Mouse (Mus musculus) thymus, postnatal 10 days (tissue): ENCODE data around the gene Pts.

Experiments used
- DNase-seq, 2 experiments: peaks; one replicate each; pipeline ENCODE4 v3.0.0; 2021; ENCODE audit warnings: low spot score in 2 of 2

Pts gene

DNA sequence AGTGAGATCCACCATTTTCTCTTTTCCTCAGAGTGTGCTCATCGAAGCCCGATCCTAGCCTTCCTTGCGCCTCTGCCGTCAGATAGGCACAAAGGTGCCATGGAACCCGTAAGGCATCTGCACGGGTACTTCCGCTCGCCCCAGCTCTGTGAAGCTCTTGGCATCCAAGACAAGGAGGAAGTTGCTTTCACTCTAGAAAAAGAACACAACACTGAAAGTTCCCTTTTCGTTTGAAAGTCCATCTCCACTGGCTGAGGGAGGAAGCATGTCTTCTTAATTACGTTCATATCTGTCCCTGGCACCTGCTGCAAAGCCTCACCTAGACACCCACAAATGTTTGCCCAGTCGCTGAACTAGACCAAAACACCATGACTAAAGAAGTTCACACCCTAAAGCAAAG lies 4.8 kb upstream of the Pts start:
- DNase-seq: peak; percentile 50 to 53

DNA sequence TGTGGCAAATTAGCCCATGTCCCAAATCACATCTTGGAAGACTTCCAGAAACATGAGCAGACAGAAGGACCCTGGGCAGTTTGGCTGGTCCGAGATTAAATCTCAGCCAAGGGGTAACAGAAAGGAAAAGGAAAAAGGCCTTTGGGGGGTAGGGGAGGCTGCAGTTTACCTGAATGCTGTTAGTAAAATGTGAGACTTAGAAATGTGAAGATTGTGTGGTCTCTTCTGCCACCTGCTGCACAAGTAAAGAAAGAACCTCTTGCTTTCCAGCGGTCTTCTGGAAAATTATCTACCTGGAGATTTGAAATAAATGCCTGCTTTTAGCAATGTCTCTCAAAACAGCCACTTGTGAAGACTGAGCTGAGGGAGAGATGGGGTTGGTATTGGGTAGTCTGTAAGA lies 2.4 kb upstream of the Pts start:
- peak in 1 of 2 experiments; percentile 45 for DNase-seq

DNA sequence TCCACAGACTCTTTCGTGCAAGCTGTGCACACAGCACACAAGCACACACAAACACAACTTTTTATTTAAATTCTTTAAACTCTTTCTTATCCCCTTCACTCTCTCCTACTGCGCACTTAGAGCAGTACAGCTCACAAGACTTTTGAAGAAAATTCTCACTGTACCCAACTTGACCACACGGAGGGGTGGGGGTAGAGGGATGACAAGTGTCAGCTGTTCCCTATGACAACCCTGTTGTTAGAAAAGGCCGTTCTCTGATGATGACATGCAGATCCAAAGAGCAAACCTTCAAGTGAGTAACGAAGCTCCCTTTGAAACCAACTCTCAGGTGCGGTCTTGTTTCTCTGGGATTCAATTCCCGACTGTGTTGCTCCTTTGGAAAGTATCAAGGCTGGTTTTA lies 664 bp downstream of the Pts start:
- DNase-seq: peak in 1 of 2 experiments; percentile 25

DNA sequence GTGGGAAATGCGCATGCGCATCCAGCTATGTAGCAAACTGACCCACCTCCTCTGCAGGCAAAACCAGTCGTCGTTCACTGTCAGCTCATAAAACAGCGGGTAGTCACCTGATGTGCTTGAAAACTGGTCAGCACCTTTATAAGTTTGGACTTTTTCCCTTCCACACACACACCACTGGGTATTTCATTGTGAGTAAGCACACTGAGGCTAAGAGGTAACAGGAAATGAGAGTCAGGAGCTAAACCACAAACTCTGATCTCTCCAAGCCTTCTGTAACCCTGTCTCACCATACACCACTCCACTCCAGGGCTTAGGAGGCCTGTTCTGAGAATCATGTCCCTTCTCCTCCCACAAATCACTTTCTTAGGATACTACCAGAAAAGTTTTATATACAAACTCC lies 2.9 kb downstream of the Pts start:
- no peak for DNase-seq

DNA sequence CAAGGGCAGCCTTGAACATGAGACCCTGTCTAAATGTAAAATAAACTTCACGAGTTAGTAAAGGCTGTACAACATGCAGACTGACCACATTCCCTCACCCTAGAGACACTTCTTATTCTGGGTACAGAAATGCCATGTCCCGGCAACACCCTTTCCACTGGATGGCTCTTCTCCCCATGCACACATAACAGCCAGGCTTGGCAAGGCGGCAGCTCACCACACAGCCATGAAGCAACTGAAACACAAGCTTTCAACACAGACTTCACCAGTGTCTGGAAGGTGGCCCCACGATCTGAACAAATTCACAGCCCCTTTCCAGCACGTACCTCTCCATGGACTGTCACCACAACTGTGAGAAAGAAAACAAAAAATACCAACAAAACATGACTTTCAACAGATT lies 3.6 kb downstream of the Pts start:
- no peak for DNase-seq

DNA sequence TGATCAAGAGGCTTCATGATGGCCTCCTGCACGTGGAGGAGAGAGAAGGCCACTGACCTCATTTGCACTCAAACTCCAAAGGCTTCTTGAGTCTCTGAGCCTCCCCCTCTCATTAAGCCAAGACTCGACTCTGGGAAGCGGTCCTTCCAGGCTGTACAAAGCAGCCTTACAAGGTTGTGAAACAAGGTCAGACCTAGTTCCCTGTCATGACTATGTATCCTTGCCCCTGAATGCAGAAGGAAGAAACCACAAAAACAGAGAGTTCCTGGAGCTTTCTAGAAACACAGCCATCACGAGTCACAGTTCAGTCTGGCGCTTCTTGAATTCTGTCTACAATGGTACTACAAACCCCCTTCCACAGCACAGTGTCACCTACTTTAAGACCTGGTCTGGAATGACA lies 6.0 kb downstream of the Pts start:
- DNase-seq: no peak

DNA sequence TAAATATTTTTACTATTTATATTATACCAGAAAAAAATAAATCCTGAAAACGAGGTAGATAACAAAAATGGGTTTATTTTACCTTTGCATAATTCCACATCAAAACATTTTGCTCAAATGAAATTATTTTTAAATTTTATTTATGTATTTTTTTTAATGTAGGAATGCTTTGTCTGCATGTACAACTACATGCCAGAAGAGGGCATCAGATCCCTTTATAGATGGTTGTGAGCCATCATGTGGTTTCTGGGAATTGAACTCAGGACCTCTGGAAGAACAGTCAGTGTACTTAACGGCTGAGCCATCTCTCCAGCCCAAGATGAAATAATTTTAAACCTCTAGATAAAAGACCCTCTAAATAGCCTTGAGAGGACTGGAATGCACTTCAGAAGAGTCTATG lies 7.0 kb downstream of the Pts start:
- no peak for DNase-seq

DNA sequence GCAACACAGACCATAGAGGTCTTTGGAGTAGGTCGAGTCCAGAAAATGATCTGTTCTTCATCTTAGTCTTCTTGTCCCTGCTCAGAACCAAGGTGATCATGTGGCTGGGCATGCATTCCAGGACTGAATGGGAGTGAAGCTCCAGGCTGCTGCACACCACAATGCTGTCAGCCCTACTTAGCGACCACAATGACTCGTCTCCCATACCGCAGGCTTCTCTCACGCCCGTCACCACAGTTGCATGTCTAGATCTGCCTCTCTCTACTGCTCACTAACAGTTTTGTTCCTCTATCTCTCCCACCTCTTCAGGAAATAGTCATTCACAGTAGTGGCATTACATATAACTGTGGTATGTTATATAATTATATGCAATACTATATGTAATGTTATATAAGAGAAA lies 7.8 kb downstream of the Pts start:
- DNase-seq: no peak

DNA sequence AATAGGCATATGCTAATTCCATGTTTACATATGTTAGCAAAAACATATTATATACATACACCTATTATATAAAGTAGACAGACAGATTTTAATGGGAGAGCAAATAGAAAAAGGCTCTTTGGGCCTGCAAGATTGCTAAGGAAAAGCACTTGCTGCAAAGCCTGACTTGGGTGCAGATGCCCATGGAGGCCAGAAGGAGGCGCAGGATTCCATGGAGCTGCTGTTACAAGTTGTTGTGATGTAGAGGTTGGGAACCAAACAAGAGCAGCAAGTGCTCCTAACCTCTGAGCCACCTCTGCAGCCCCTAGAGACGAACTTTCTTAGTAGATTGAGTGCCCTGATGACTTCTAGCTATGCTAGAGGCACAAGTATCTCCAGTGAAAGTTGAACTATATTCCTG lies 9.7 kb downstream of the Pts start:
- DNase-seq: peak in 1 of 2 experiments; percentile 31

DNA sequence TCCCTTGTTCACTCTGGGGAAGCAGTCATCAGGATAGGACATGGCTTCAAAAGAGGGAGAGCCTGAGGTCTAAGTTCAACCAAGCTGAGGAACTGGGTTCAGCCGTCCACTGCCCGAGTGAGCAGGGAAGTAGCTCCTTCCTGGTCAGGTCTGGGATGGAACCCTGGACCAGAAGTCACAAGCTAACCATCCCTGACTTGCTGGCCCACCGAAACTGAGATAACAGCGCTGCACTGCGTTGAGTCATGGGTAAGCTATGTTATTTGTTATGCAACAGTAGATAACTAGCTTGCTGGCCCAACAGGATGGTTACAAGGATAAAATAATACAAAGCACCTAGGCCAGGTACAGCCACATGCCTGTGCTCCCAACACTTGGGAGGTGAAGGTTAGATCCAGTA lies 13.1 kb downstream of the Pts start:
- no peak for DNase-seq

DNA sequence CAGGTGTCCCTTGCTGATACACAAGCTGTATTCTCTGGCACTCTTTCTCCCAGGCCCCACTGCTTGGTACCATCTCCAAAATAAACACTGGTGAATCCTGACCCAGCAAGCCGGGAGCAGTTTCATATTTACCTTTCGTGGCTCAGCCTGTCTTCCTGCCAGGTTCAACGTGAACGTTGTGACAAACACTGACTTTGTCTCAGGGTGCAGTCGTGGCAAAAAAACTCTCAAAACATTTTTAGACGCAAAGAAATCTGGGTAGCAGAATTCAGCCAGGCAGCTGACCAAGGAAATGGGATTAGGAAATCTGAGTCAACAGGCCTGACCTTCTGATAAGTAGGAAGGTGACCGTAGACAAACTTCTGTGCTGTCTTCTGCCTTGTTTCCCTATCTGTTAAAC lies 21.0 kb downstream of the Pts start:
- DNase-seq: no peak

DNA sequence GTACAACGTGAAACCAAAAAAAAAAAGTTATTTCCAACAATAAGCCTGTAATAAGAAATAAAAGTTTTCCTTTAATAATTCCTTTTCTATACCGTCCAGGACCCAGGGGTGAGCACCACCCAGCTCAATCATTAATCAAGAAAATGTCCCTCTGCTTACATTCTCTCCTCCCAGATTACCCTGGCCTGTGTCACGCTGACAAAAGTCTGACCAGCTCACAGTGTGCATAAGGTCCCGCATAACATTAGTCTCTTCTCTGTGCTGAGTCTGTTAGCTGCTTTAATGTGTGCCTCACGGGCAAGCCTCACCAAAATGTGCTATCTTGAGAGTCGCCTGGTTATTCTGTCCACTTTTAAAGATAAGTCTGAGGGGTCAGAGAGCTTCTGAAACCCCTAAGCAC lies 23.1 kb downstream of the Pts start:
- DNase-seq: no peak

DNA sequence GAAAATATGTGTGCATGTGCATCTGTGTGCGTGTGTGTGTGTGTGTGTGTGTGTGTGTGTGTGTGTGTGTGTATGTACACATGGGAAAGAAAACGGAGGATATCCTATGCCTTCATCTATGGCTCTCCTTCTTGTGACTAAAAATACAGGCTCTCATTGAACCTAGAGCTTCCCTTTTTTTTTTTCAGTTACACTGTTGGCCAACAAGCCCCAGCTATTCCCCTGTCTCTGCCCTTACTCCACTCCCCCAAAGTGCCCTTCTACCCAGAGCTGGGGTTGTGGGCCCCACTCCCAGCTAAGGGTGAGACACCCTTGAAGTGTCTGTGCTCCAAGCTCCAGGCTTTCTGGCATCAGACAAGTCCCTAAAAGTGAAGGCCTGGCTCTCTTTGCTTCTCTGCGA lies 25.6 kb downstream of the Pts start:
- DNase-seq: no peak

DNA sequence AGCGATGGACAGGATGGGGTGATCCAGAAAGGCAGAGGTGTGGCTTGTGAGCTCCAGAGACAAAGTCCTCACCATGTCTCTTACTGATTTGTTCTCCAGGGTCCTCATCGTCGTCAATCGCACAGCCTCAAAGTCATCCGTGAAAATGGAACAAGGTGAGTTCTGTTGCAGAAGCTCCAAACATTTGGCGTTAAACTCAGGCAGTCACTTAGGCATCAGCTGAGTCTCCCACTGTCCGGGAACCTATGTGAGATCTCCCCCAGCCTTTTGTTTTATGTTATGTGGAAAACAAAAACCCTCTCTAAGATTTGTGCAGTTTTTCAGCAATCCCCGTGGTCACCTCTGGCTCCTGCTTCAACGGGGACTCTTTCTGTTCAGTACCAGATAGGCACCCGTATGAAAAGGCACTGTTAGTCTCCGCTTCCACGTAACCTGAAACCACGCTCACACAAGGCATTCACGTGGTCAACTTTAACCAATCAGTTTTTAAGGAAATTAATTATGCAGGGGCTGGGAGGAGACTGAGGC lies 27.5 kb downstream of the Pts start:
- no peak for DNase-seq

DNA sequence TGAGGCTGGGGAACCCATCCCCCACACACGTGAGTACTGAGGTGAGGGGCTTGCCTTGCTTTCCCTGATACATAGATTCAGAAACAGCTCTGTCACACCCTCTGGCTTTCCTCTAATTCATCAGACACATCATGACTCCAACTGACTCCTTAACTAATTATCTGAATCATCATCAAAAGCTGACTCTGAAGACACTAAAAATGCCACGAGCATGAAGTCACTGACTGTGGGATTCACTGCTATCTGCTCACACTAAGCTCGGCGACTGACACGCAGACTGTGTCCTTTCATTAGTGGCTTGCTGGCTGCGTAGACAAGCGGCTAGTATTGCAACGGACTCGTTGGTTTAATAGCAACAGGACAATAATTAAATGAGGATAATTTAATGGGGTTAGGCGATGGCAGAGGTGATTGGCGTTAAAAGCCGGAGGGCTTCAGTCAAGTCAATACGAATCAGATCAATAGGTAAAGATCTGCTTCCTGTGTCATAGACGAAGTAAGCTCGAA lies 28.0 kb downstream of the Pts start:
- no peak for DNase-seq

DNA sequence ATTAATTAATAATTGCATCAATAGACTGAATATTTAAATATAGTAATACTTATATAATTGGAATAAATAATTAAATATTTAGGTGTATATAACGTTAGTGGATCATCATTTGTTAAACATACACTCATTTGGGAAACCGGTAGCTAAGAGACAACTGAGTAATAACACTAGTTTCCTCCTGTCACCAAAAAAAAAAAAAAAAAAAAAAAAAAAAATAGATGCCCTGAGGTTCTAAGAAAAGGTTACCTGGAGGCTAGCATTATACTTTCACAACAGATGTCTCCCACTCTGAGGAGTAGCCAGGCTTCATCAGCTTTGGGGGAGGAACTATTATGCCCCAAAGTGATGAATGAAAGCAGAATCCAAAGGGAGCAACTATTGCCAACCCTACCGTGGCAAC lies 28.7 kb downstream of the Pts start:
- no peak for DNase-seq

DNA sequence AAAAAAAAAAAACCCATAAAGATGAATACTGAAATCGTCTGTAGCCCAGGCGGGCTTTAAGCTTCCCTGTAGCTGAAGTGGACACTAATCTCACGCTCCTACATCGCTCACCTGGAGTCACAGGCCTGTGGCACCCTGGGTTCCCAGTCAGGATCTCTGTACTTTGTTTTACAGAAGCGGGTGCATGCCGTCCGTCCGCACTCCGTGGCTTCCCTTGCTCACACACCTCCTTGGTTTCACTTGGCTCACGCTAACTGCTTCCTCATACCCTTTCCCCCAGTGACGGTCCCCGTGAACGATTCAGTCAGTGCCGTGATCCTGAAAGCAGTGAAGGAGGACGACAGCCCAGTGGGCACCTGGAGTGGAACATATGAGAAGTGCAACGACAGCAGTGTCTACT lies 29.7 kb downstream of the Pts start:
- DNase-seq: no peak

DNA sequence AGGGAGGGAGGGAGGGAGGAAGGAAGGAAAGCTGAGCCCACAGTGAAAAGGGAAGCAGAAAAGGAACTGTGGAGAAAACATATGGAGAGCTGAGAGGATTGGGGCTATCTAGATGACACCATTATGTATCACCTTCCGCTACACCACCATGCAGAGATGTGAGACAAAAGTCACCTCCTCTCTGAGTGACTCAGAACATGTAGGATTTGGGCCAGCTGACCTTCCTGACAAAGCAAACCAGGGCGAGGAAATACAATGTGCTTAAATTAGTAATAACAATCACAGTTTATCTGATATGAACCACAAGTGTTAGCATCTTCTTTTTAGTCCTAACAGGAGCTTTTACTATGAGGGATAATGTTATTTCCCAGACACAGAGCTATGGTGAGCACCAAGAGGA lies 31.0 kb downstream of the Pts start:
- no peak for DNase-seq

DNA sequence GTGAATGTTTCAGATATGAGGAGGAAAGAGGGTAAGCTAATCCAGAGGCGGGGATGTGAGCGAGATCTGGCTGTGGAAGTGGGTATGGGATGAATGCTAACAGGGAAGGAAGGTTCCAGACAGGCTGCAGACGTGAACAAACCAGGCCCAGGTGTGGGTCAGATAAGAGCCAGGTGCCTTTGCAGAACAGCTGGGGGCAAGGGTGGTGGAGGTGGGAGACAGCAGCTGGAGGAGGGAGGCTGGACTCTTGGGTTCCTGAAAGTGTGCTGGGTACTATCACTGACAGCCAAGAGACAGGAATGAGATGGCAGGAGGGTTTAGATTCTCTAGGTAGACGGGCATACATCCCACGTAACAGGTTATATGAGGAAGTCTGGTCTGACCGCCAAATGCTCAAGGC lies 31.4 kb downstream of the Pts start:
- no peak for DNase-seq

DNA sequence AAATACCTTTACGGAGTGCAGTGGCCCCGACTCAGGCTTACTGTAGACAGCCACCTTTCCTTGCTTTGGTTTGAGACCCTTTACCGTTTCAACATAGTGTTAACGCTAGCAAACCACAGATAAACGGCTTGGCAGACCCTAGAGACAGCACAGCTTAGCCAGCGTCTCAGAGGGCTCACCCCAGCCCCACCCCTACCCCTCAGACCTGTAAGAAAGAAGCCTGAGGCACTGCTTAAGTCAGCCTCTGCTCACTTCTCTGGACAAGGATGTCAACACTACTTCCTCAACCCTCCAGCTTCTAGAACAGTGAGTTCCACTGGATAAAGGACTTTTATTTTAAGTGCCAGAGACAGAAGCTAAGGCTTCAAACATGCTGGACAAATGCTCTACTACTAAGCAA lies 32.0 kb downstream of the Pts start:
- no peak for DNase-seq

DNA sequence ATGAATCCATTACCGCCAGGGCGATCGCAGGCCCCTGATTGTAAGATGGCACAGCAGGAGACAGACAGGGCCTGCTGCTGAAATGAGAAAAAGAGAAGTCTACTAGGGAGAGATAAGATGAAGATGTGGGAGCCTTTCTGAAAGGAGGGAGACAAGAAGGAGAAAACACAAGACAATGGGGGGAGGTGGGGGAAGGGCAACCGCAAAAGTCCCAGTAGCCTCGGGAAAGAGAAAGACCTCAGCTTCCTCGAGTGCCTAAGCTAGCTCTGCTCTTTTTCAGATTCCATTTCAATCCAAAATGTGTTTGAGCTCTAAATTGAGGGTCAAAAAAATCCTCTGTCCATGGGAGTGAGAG lies 32.4 kb downstream of the Pts start:
- no peak for DNase-seq

DNA sequence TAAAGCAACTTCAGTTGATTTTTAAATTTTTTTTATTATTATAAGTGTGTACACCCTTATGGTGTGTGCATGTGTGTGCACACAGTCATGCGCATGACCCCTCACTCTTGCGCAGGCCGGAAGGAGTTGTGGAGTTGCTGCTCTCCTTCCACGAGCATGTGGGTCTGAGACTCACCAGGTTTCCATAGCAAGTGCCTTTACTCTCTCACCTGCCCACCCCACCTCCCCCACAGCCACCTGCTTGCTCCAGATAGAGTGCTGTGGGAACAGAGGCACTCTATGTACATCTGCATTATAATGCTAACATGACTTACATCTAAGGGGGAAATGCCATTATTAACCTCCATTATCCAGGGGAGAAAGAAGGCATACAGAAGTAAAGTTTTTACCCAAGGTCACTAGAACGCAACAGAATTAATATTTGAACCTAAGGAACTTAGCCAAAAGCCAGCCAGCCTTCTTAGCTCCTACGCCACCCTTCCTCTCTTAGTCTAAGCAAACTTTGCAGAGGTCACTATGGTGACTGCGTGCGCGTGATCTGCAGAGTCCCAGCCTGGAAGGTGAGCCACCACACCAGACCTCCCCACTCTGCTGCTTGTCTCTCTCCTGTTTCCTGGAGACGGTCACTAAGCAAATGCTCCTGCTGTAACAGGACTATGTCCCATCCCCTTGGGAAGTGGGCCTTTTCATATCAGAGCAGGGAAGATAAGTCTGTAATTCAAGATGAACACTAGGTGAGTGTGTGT lies 32.9 kb downstream of the Pts start:
- DNase-seq: no peak

DNA sequence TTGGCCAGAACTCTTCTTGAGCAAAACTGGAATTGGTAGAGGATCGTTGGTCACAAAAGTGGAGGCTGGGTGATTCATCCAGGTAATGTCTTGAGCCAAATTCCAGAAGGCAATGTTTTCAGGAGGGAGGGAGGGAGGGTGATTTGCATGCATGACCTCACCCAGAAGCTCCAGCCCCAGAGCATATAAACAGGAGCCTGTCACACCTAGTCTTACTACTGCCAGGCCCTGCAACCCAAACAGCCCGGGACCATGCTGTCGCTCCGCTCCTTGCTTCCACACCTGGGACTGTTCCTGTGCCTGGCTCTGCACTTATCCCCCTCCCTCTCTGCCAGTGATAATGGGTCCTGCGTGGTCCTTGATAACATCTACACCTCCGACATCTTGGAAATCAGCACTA lies 34.2 kb downstream of the Pts start, which contains the start of gene Plet1:
Gene Plet1 (plus strand): TSS at position 215 of the 400 bp plus-strand sequence.
- DNase-seq: no peak

DNA sequence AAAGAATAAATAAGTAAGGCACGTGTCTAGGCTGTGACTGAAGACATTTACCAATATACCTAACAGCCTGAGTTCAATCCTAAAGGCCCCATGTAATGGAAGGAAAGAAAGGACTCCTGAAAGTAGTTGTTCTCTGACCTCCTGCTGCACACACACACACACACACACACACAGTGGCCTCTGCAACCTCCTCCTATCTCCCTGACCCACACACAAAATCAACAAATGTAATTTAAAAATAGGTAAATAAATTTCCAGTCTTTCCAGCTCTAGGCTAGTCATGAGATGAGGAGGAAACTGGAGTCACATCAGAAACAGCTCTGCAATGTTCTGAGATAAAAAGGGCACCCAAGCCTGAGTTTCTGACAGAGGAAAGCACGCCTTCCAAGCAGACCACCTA lies 34.7 kb downstream of the Pts start:
- no peak for DNase-seq
